Mouse (Mus musculus): ENCODE data around the gene Olfr1380.
"Not testable (repeated sequence)": the region's sequence is repeated elsewhere in the genome, so short reads cannot be mapped to it uniquely, and the experiment has no call there.

DNA sequence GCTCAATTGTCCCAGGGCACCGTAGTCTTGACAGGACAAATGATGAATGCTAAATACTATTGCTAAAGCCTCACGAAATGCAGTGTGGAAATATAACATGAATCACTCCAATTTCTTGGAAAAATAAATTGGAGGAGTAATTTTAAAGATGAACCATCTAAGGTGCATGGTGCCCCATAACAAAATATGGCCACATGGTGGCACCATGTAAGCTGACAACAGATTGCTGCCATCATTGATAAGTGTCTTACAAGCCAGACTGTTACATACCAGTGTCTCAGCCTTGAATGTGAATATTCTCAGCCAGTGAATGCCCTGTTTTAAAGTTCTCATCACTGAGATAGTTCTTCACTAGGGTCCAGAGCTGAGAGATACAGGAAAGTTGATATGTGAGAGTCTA lies 40.5 kb downstream of the Olfr1380 start:
- not testable (repeated sequence) for TF ChIP-seq EP300, POLR2A (IDR thresholded peaks at IDR 0.05; ENCODE audit: insufficient read depth, low read depth, low read length)

Data from heart, adult 2 months (tissue).